Mouse (Mus musculus) heart, adult 2 months (tissue): Measurements from ENCODE around the gene Adcy6. TPM values are rescaled to one million over a fixed set of nuclear protein-coding genes. Genes with fewer than 3 reads are reported as not detected.
A peak's percentile ranks its signal among the peaks of the same experiment; 100 is the strongest.

Experiments
- DNase-seq, 2 experiments: peaks; one replicate each; pipeline ENCODE4 v3.0.0; 2021
- H3K27ac ChIP-seq: fragments of 200-600 bp; 2 replicates; pipeline ENCODE4 v1.8.1; 2022
- H3K27me3 ChIP-seq: fragments of 200-500 bp; 2 replicates; pipeline ENCODE4 v1.6.1; 2012; ENCODE audit warnings: mild to moderate bottlenecking, low read length, inconsistent platforms, mixed read lengths; ENCODE audit not compliant: control insufficient read depth, insufficient read depth
- H3K36me3 ChIP-seq: fragments of 200-500 bp; 2 replicates; pipeline ENCODE4 v1.6.1; 2012; ENCODE audit warnings: low read length, inconsistent platforms; ENCODE audit not compliant: control insufficient read depth, insufficient read depth
- H3K4me1 ChIP-seq: fragments of 200-500 bp; 2 replicates; pipeline ENCODE4 v1.6.1; 2011; ENCODE audit warnings: low read length; ENCODE audit not compliant: control insufficient read depth, insufficient read depth
- H3K4me3 ChIP-seq: fragments of 200-600 bp; 2 replicates; pipeline ENCODE4 v1.8.1; 2022
- H3K79me2 ChIP-seq: fragments of 200-500 bp; replicated peaks from 2 replicates; pipeline ENCODE4 v1.6.1; 2012; ENCODE audit warnings: mild to moderate bottlenecking, inconsistent platforms, low read length, moderate library complexity, mixed read lengths; ENCODE audit not compliant: control insufficient read depth, insufficient read depth
- H3K9ac ChIP-seq: fragments of 200-500 bp; 2 replicates; pipeline ENCODE4 v1.6.1; 2012; ENCODE audit warnings: low read depth, mild to moderate bottlenecking, control low read depth, inconsistent platforms, low read length, mixed read lengths
- CTCF ChIP-seq: fragments of 200-600 bp; IDR thresholded peaks from 2 replicates; pipeline ENCODE4 v1.8.1; 2022; ENCODE audit warnings: antibody characterized with exemption, mild to moderate bottlenecking, moderate library complexity
- EP300 ChIP-seq: fragments of 200-500 bp; IDR thresholded peaks from 2 replicates; pipeline ENCODE4 v1.6.1; 2011; ENCODE audit warnings: low read depth, low read length, control low read depth; ENCODE audit not compliant: insufficient read depth
- POLR2A ChIP-seq: fragments of 200-500 bp; IDR thresholded peaks from 2 replicates; pipeline ENCODE4 v1.6.1; 2011; ENCODE audit warnings: mild to moderate bottlenecking, low read depth, low read length, control low read depth; ENCODE audit not compliant: insufficient read depth
- WGBS: fragments of 180-500 bp; shearing (Covaris S2); methylation state at CpG from one replicate; pipeline ENCODE4 v1.1.7; 2018; 5-methylcytosine and 5-hydroxymethylcytosine counted together
- intact Hi-C: fragments of 180-260 bp; cut with DNase I; formaldehyde crosslinking; loops from one replicate; pipeline ENCODE4 v1.15.1; 2025
- polyA plus RNA-seq: library from polyadenylated mRNA; depleted of rRNA; stranded (reverse); fragments of >200 nt; gene quantifications from 2 replicates; pipeline ENCODE4 v1.2.3, GENCODE M21; 2012
- total RNA-seq, 2 experiments: library from RNA; stranded (reverse); gene quantifications; 2 replicates each; pipeline ENCODE4 v1.2.3; 2021

The Adcy6 gene
- total and polyA plus RNA-seq, 3 experiments, result 136 to 220 (median 153) TPM

- Histone ChIP-seq H3K79me2 (no peaks in the 10 kb centered on the region), H3K4me3 (no peak overlapping the region), H3K9ac (no peak overlapping the region), H3K27ac (no peak overlapping the region), H3K27me3 (peaks cover 2% of the 10 kb centered on the region; the same call in 1 of the 2 replicates), H3K36me3 (no peaks in the 10 kb centered on the region), H3K4me1 (peaks cover 5% of the 10 kb centered on the region; the same call in 1 of the 2 replicates)
- DNase-seq, result no peak
- TF ChIP-seq POLR2A (no peak), EP300 (no peak), CTCF (no peak)
- intact Hi-C loops, result loop anchor here (2.0 kb wide), 1 partner anchor 22 kb away; no protein-coding TSS in a partner anchor
- 75% methylated on average over 5 of the region's 5 CpGs for WGBS
Observed at GRCm38 (mm10) chr15:98636517-98636916, 26.6 kb upstream of the Adcy6 start.

- WGBS, result 20% methylated on average over 21 of the region's 21 CpGs
- no peaks in the 10 kb centered on the region for H3K36me3 ChIP-seq
- DNase-seq, result no peak
- TF ChIP-seq CTCF (no peak), POLR2A (no peak), EP300 (no peak)
- H3K9ac ChIP-seq, result no peak overlapping the region
- H3K4me1 ChIP-seq, result peaks cover 5% of the 10 kb centered on the region; the same call in 1 of the 2 replicates
- H3K27me3 ChIP-seq, result peaks cover 5% of the 10 kb centered on the region; the same call in 1 of the 2 replicates
- peak overlapping the region; percentile 48 for H3K4me3 ChIP-seq
- intact Hi-C loops, result no loop called here
- no peaks in the 10 kb centered on the region for H3K79me2 ChIP-seq
- no peak overlapping the region for H3K27ac ChIP-seq
Observed at GRCm38 (mm10) chr15:98635291-98635841, 25.5 kb upstream of the Adcy6 start.

- peak overlapping the region; percentile 48 for H3K4me3 ChIP-seq
- H3K79me2 ChIP-seq, result no peaks in the 10 kb centered on the region
- peak overlapping the region; percentile 50 for H3K9ac ChIP-seq
- intact Hi-C loops, result no loop called here
- TF ChIP-seq CTCF (no peak), EP300 (no peak), POLR2A (no peak)
- 2% methylated on average over 52 of the region's 65 CpGs for WGBS
- H3K4me1 ChIP-seq, result peaks cover 5% of the 10 kb centered on the region; the same call in 1 of the 2 replicates
- H3K27me3 ChIP-seq, result peaks cover 5% of the 10 kb centered on the region; the same call in 1 of the 2 replicates
- DNase-seq, result peak; percentile 86 to 88
- no peaks in the 10 kb centered on the region for H3K36me3 ChIP-seq
- H3K27ac ChIP-seq, result no peak overlapping the region
Observed at GRCm38 (mm10) chr15:98634541-98635081, 24.7 kb upstream of the Adcy6 start.

GRCm38 (mm10) chr15:98633822-98634470, 24.1 kb upstream of the Adcy6 start:
- Histone ChIP-seq H3K9ac (peak overlapping the region; percentile 50), H3K4me3 (peak overlapping the region; percentile 48), H3K79me2 (no peaks in the 10 kb centered on the region), H3K27me3 (peaks cover 5% of the 10 kb centered on the region; the same call in 1 of the 2 replicates), H3K27ac (no peak overlapping the region), H3K4me1 (peaks cover 5% of the 10 kb centered on the region; the same call in 1 of the 2 replicates), H3K36me3 (no peaks in the 10 kb centered on the region)
- DNase-seq, result no peak
- 3% methylated on average over 25 of the region's 25 CpGs for WGBS
- TF ChIP-seq CTCF, result no peak
- no peak for TF ChIP-seq EP300
- no peak for TF ChIP-seq POLR2A
- intact Hi-C loops, result no loop called here

- DNase-seq, result no peak
- Histone ChIP-seq H3K36me3 (no peaks in the 10 kb centered on the region), H3K4me3 (no peak overlapping the region), H3K9ac (no peak overlapping the region), H3K27me3 (peaks cover 5% of the 10 kb centered on the region; the same call in 1 of the 2 replicates), H3K79me2 (no peaks in the 10 kb centered on the region), H3K4me1 (peaks cover 5% of the 10 kb centered on the region; the same call in 1 of the 2 replicates), H3K27ac (no peak overlapping the region)
- 6% methylated on average over 4 of the region's 4 CpGs for WGBS
- no peak for TF ChIP-seq POLR2A
- TF ChIP-seq EP300, result no peak
- TF ChIP-seq CTCF, result no peak
- intact Hi-C loops, result no loop called here
Observed at GRCm38 (mm10) chr15:98632921-98633320, 23.0 kb upstream of the Adcy6 start.
